Mouse (Mus musculus): ENCODE measurements around the gene Rnf2. TPM values are rescaled to one million over a fixed set of nuclear protein-coding genes. Genes with fewer than 3 reads are reported as not detected.
A peak's percentile ranks its signal among the peaks of the same experiment; 100 is the strongest.

The Rnf2 gene
- polyA plus RNA-seq, 1 experiment from 2014 or later = 85.1 TPM

DNA sequence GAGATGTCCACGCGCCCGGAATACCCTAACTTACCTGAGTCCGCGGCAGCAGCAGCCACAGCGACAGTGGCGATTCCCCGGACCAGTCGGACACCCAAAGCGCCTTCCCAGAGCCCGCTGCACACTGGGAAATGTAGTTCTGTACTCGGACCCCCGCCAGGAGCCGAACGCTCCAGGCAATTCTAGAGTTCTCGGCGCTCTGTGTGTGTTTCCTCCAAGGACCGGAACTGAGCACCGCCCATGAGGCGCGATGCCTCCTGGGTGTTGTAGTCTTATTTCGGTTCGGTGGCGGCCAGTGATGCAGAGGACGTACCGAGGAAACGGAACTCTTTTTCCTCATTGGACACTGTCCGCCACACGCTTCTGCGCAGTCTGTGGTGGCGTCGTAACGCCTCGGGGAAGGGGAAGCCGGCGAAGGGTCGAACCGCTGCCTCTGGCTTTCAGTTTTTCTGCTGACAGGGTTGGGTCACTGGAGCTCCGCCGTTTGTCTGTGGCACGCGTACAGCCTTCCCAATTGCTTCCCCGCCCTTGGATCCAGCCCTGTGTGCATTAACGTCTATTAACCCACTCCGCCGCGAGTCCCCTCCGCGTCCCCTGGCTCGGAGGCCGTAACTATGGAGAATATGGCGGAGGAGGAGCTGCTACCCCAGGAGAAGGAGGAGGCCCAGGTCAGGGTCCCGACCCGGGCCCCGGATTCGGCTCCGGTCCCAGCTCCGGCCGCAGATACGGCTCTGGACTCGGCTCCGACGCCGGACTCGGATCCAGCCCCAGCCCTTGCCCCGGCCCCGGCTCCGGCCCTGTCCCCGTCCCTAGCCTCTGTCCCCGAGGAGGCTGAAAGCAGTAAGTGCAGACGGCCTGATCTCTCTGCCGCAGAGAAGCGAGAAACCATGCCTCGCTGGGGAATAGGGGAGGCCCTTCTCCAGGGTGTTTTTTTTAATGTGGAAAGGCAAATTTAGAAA lies 72.2 kb downstream of the Rnf2 start, which contains the start of the genes Swt1 and Trmt1l:
TSS of gene Swt1 (minus strand) at position 193 of the 959 bp plus-strand sequence.
TSS of gene Trmt1l (plus strand) at position 280 of the 959 bp plus-strand sequence.
- Histone ChIP-seq H3K4me1 (ENCODE audit: control insufficient read depth, insufficient read depth, low read length) (peaks cover 14% of the 10 kb centered on the region), H3K4me3 (ENCODE audit: low read depth, low read length) (peak within 1 kb of the TSS; percentile 81), H3K9me3 (ENCODE audit: control insufficient read depth, low read length) (no peaks in the 10 kb centered on the region), H3K27ac (replicated peaks; ENCODE audit: low read depth, low read length) (peak within 1 kb of the TSS; percentile 96), H3K9ac (ENCODE audit: low read depth, low read length) (peak within 1 kb of the TSS; percentile 96), H3K36me3 (ENCODE audit: control insufficient read depth, insufficient read depth, low read length) (peaks cover 4% of the 10 kb centered on the region), H3K4me2 (ENCODE audit: low read depth, low read length) (peak within 1 kb of the TSS; percentile 74), H3K27me3 (replicated peaks; ENCODE audit: control insufficient read depth, insufficient read depth, low read length) (no peaks in the 10 kb centered on the region)
- peak; percentile 100 for DNase-seq (ENCODE audit: low spot score)
- peak; percentile 99 for ATAC-seq (ENCODE audit: low read depth)
- WGBS = under 1% methylated on average over 59 of the region's 74 CpGs

DNA sequence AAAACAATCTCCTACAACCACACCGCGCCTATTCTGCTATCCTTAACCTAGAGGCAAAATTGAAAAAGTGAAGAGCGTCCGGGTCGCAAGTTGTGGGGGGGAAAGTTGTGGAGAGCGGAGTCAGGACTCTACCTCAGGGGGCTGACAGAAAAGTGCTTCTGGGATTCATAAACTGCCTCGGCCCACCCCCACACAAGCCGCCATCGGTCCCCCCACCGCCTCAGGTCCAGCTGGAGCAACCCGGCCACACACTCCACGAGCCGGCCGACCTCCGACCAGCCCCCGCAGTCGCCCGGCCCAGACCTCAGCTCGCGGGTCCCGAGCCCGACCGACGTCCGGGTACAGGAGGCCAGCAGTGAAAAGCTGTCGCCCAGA lies 72.9 kb downstream of the Rnf2 start:
- H3K4me3 ChIP-seq (ENCODE audit: low read depth, low read length) = peak overlapping the region; percentile 81
- DNase-seq (ENCODE audit: low spot score) = peak; percentile 13
- H3K27ac ChIP-seq (replicated peaks; ENCODE audit: low read depth, low read length) = peak overlapping the region; percentile 67
- H3K36me3 ChIP-seq (ENCODE audit: control insufficient read depth, insufficient read depth, low read length) = peaks cover 2% of the 10 kb centered on the region; the same call in 1 of the 2 replicates
- H3K9me3 ChIP-seq (ENCODE audit: control insufficient read depth, low read length) = no peaks in the 10 kb centered on the region
- WGBS = under 1% methylated on average over 25 of the region's 26 CpGs
- peak; percentile 48 for ATAC-seq (ENCODE audit: low read depth)
- H3K4me1 ChIP-seq (ENCODE audit: control insufficient read depth, insufficient read depth, low read length) = peaks cover 14% of the 10 kb centered on the region
- H3K27me3 ChIP-seq (replicated peaks; ENCODE audit: control insufficient read depth, insufficient read depth, low read length) = no peaks in the 10 kb centered on the region
- peak overlapping the region; percentile 96 for H3K9ac ChIP-seq (ENCODE audit: low read depth, low read length)
- peak overlapping the region; percentile 69 for H3K4me2 ChIP-seq (ENCODE audit: low read depth, low read length)

DNA sequence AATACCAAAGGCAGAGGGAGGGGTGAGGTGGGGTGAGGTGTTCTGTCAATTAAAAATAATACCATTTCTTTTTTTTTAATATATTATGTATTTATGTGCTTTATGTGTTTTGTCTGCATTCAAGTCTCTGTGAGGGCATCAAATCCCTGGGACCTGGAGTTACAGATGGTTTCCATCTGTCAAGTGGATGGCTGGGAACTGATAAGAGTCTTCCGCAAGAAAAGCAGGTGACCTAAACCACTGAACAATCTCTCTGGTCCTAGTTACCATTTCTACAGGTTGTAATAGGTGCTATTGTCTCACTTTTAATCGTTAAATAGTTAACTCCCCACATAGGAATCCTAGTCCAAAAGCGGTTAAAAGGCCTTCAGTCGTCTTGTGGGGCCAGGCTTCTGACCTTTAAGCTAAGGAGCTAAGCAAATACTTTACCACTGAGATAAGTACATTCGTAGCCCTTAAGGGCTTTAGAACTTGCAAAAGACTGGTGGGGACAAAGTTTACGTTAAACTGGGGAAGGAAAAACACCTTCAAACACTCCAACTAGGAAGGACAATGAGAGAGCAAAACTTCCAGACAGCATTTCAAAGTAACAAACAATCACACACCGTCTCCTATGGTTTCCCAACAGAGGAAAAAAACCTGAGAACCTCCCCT lies 73.7 kb downstream of the Rnf2 start:
- Histone ChIP-seq H3K27me3 (replicated peaks; ENCODE audit: control insufficient read depth, insufficient read depth, low read length) (no peaks in the 10 kb centered on the region), H3K9me3 (ENCODE audit: control insufficient read depth, low read length) (no peaks in the 10 kb centered on the region), H3K9ac (ENCODE audit: low read depth, low read length) (peak overlapping the region; percentile 96), H3K4me2 (ENCODE audit: low read depth, low read length) (peak overlapping the region; percentile 69), H3K36me3 (ENCODE audit: control insufficient read depth, insufficient read depth, low read length) (peaks cover 9% of the 10 kb centered on the region; the same call in 1 of the 2 replicates), H3K27ac (replicated peaks; ENCODE audit: low read depth, low read length) (no peak overlapping the region), H3K4me3 (ENCODE audit: low read depth, low read length) (peak overlapping the region; percentile 81), H3K4me1 (ENCODE audit: control insufficient read depth, insufficient read depth, low read length) (peaks cover 14% of the 10 kb centered on the region)
- DNase-seq (ENCODE audit: low spot score) (no peak), ATAC-seq (ENCODE audit: low read depth) (no peak)
- 22% methylated on average over 7 of the region's 7 CpGs for WGBS

DNA sequence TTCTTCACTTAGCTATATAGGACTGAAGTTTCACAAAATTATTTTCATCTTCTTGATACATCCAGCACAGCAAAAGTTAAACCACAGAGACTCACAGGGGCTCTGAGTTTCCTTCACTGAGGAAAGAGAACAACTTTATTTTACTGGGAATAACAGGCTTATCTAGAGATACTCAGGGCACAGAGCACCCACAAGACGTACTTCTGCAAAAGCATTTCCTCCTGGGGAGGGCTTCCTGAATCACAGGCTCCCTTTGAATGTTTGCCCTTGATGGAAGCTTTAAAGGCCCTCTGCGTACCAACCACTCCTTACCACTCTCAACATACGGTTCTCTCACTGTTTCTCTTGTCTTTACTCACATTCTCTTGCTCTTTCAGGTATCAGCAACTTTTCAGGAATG lies 78.6 kb downstream of the Rnf2 start:
- WGBS = 85% methylated on average over 3 of the region's 3 CpGs
- Histone ChIP-seq H3K4me2 (ENCODE audit: low read depth, low read length) (no peak overlapping the region), H3K27ac (replicated peaks; ENCODE audit: low read depth, low read length) (no peak overlapping the region), H3K4me3 (ENCODE audit: low read depth, low read length) (no peak overlapping the region), H3K9me3 (ENCODE audit: control insufficient read depth, low read length) (no peaks in the 10 kb centered on the region), H3K4me1 (ENCODE audit: control insufficient read depth, insufficient read depth, low read length) (peaks cover 4% of the 10 kb centered on the region), H3K9ac (ENCODE audit: low read depth, low read length) (no peak overlapping the region), H3K27me3 (replicated peaks; ENCODE audit: control insufficient read depth, insufficient read depth, low read length) (no peaks in the 10 kb centered on the region), H3K36me3 (ENCODE audit: control insufficient read depth, insufficient read depth, low read length) (peaks cover 47% of the 10 kb centered on the region)
- ATAC-seq (ENCODE audit: low read depth) (no peak), DNase-seq (ENCODE audit: low spot score) (no peak)

- Histone ChIP-seq H3K4me2 (ENCODE audit: low read depth, low read length) (no peak overlapping the region), H3K9ac (ENCODE audit: low read depth, low read length) (no peak overlapping the region), H3K27ac (replicated peaks; ENCODE audit: low read depth, low read length) (peak overlapping the region; percentile 58), H3K4me1 (ENCODE audit: control insufficient read depth, insufficient read depth, low read length) (0 out of 2 replicates have a peak, but pooled peaks cover 7% of the 10 kb centered on the region), H3K27me3 (replicated peaks; ENCODE audit: control insufficient read depth, insufficient read depth, low read length) (no peaks in the 10 kb centered on the region), H3K4me3 (ENCODE audit: low read depth, low read length) (no peak overlapping the region), H3K36me3 (ENCODE audit: control insufficient read depth, insufficient read depth, low read length) (peaks cover 38% of the 10 kb centered on the region), H3K9me3 (ENCODE audit: control insufficient read depth, low read length) (no peaks in the 10 kb centered on the region)
- WGBS = 39% methylated on average over 3 of the region's 3 CpGs
- ATAC-seq (ENCODE audit: low read depth) = peak; percentile 44
- DNase-seq (ENCODE audit: low spot score) = peak; percentile 72
These were observed 90.9 kb downstream of the Rnf2 start for GRCm38 (mm10) chr1:151409827-151410226.

Small RNA genes within 50 kb of the gene (microRNA-seq; reads per million reads assigned to microRNA genes)
- gene Mir7682 (ENCODE audit: borderline number of aligned reads) = not detected

Other genes starting within 250 kb of the Rnf2 start
- 221 and 236 TPM in 2 replicates for gene Ivns1abp, start 156.5 kb downstream of the Rnf2 start, polyA plus RNA-seq (2014; fragmentation: Nextera tagmentation; extraction: Ambion mirVana)
- 20.9 and 22.3 TPM in 2 replicates for gene Swt1, start 72.5 kb downstream of the Rnf2 start, polyA plus RNA-seq (2014; fragmentation: Nextera tagmentation; extraction: Ambion mirVana)
- gene Trmt1l, start 72.4 kb downstream of the Rnf2 start, polyA plus RNA-seq (2014; fragmentation: Nextera tagmentation; extraction: Ambion mirVana) = 35.0 and 35.3 TPM in 2 replicates
- 12.2 and 16.3 TPM in 2 replicates for gene Fam129a, start 70.2 kb upstream of the Rnf2 start, polyA plus RNA-seq (2014; fragmentation: Nextera tagmentation; extraction: Ambion mirVana)

Data from embryonic facial prominence, embryonic 14.5 days (tissue).